Mouse (Mus musculus) MN1 (cell line): Measurements from ENCODE around the gene Fgfr2.
A peak's percentile ranks its signal among the peaks of the same experiment; 100 is the strongest.

Experiments
- DNase-seq: peaks from one replicate; pipeline ENCODE4 v3.0.0-alpha.2; 2016; ENCODE audit warnings: low spot score

Fgfr2 gene

GRCm38 (mm10) chr7:132887019-132887804 is 235.9 kb downstream of the Fgfr2 start:
- DNase-seq: no peak

GRCm38 (mm10) chr7:132884031-132884430 is 239.1 kb downstream of the Fgfr2 start:
- no peak for DNase-seq

- no peak for DNase-seq
Observed at GRCm38 (mm10) chr7:132882343-132882742, 240.8 kb downstream of the Fgfr2 start.

GRCm38 (mm10) chr7:132880276-132880675 is 242.9 kb downstream of the Fgfr2 start:
- DNase-seq: no peak

GRCm38 (mm10) chr7:132875391-132876086 is 247.6 kb downstream of the Fgfr2 start:
- DNase-seq: no peak

GRCm38 (mm10) chr7:132873043-132873442 is 250.1 kb downstream of the Fgfr2 start:
- DNase-seq: no peak

- no peak for DNase-seq
Observed at GRCm38 (mm10) chr7:132866316-132866715, 256.8 kb downstream of the Fgfr2 start.

- DNase-seq: peak; percentile 89
Observed at GRCm38 (mm10) chr7:132859042-132859958, 263.9 kb downstream of the Fgfr2 start, which contains the start of gene Abraxas2. Abraxas2 (plus strand) TSS chr7:132859225.

- DNase-seq: no peak
Observed at GRCm38 (mm10) chr7:132858043-132858608, 265.0 kb downstream of the Fgfr2 start.

GRCm38 (mm10) chr7:132856083-132856482 is 267.1 kb downstream of the Fgfr2 start:
- no peak for DNase-seq

GRCm38 (mm10) chr7:132853946-132854345 is 269.2 kb downstream of the Fgfr2 start:
- DNase-seq: no peak

- peak; percentile 31 for DNase-seq
Observed at GRCm38 (mm10) chr7:132853361-132853760, 269.8 kb downstream of the Fgfr2 start.

GRCm38 (mm10) chr7:132852173-132852844 is 270.8 kb downstream of the Fgfr2 start, which contains the start of gene Eef1akmt2:
Eef1akmt2 (minus strand) TSS chr7:132852673.
- peak; percentile 83 for DNase-seq

GRCm38 (mm10) chr7:132843152-132843551 is 280.0 kb downstream of the Fgfr2 start:
- DNase-seq: no peak

- no peak for DNase-seq
Observed at GRCm38 (mm10) chr7:132842455-132842854, 280.7 kb downstream of the Fgfr2 start.

- DNase-seq: peak; percentile 55
Observed at GRCm38 (mm10) chr7:132841287-132841686, 281.9 kb downstream of the Fgfr2 start.

- no peak for DNase-seq
Observed at GRCm38 (mm10) chr7:132830955-132831354, 292.2 kb downstream of the Fgfr2 start.

- DNase-seq: no peak
Observed at GRCm38 (mm10) chr7:132824346-132825022, 298.7 kb downstream of the Fgfr2 start.

- DNase-seq: no peak
Observed at GRCm38 (mm10) chr7:132823832-132824231, 299.3 kb downstream of the Fgfr2 start.

- DNase-seq: no peak
Observed at GRCm38 (mm10) chr7:132820692-132821091, 302.5 kb downstream of the Fgfr2 start.

GRCm38 (mm10) chr7:132817056-132817455 is 306.1 kb downstream of the Fgfr2 start:
- DNase-seq: no peak
